Mouse (Mus musculus) heart, embryonic 11.5 days (tissue): ENCODE measurements around the gene D630003M21Rik. TPM values are rescaled to one million over a fixed set of nuclear protein-coding genes. Genes with fewer than 3 reads are reported as not detected.

Experiments used
- ATAC-seq: fragments of 200-750 bp; cut with Nextera tagmentation; replicated peaks from 2 replicates; pipeline ENCODE4 v1.8.0; 2017; ENCODE audit warnings: moderate library complexity; ENCODE audit not compliant: insufficient number of reproducible peaks, low FRiP score, low TSS enrichment
- H3K27ac ChIP-seq: fragments of 300-500 bp; sonication (generic); 2 replicates; pipeline ENCODE4 v1.5.1; 2014; ENCODE audit warnings: mild to moderate bottlenecking, low read depth, low read length
- H3K27me3 ChIP-seq: fragments of 300-500 bp; sonication (generic); 2 replicates; pipeline ENCODE4 v1.6.1; 2014; ENCODE audit warnings: mild to moderate bottlenecking, low read length, mixed read lengths; ENCODE audit not compliant: control insufficient read depth, insufficient read depth
- H3K36me3 ChIP-seq: fragments of 300-500 bp; sonication (generic); 2 replicates; pipeline ENCODE4 v1.6.1; 2014; ENCODE audit warnings: mild to moderate bottlenecking, low read length, moderate library complexity, mixed read lengths; ENCODE audit not compliant: control insufficient read depth, insufficient read depth
- H3K4me1 ChIP-seq: fragments of 300-500 bp; sonication (generic); 2 replicates; pipeline ENCODE4 v1.6.1; 2014; ENCODE audit warnings: low read length; ENCODE audit not compliant: control insufficient read depth, insufficient read depth
- H3K4me2 ChIP-seq: fragments of 300-500 bp; sonication (generic); 2 replicates; pipeline ENCODE4 v1.6.1; 2014; ENCODE audit warnings: mild to moderate bottlenecking, moderate library complexity
- H3K4me3 ChIP-seq: fragments of 300-500 bp; sonication (generic); 2 replicates; pipeline ENCODE4 v1.5.1; 2014; ENCODE audit warnings: low read depth, low read length
- H3K9ac ChIP-seq: fragments of 300-500 bp; sonication (generic); 2 replicates; pipeline ENCODE4 v1.6.1; 2014; ENCODE audit warnings: mild to moderate bottlenecking, low read depth, low read length, moderate library complexity
- H3K9me3 ChIP-seq: fragments of 300-500 bp; sonication (generic); replicated peaks from 2 replicates; pipeline ENCODE4 v1.6.1; 2016; ENCODE audit warnings: low read length; ENCODE audit not compliant: control insufficient read depth
- WGBS: fragments of 180-500 bp; shearing (Covaris S2); extraction: QIAGEN DNeasy Blood & Tissue Kit; methylation state at CpG from one replicate; pipeline ENCODE4 v1.1.7; 2014; ENCODE audit not compliant: insufficient replicate concordance; 5-methylcytosine and 5-hydroxymethylcytosine counted together
- polyA plus RNA-seq: library from polyadenylated mRNA; unstranded; fragments of >200 nt; fragmentation: Nextera tagmentation; extraction: Ambion mirVana; gene quantifications from 2 replicates; pipeline ENCODE4 v1.2.1, GENCODE M21; 2014

D630003M21Rik gene
- polyA plus RNA-seq, 1 experiment from 2014 or later = 0.57 TPM

GRCm38 (mm10) chr2:158175433-158175832, 53.6 kb downstream of the D630003M21Rik start:
- no peaks in the 10 kb centered on the region for H3K36me3 ChIP-seq
- no peak overlapping the region for H3K4me2 ChIP-seq
- H3K4me3 ChIP-seq = no peak overlapping the region
- H3K4me1 ChIP-seq = peaks cover 31% of the 10 kb centered on the region
- H3K27me3 ChIP-seq = no peaks in the 10 kb centered on the region
- no peak overlapping the region for H3K9ac ChIP-seq
- H3K27ac ChIP-seq = no peak overlapping the region
- H3K9me3 ChIP-seq = no peaks in the 10 kb centered on the region
- no peak for ATAC-seq
- WGBS = 22% methylated on average over 3 of the region's 3 CpGs

DNA sequence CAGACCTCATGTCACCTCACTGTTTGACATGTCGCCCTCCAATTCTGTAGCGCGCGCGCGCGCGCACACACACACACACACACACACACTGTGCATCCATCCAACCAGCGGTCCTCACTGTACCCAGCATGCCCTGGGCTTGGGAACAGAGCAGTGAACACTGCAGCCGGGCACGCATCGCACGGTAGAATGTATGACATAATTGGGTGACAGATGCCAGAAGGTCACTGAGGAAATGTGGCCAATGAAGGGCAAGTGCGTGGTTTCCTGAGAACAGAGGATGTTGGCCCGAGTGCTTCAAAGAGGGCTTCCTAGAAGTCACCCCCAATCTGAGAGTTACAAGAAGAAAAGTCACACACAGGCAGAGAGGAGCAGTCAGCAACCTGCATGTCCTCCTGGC, 54.1 kb downstream of the D630003M21Rik start:
- no peak overlapping the region for H3K4me3 ChIP-seq
- H3K27ac ChIP-seq = no peak overlapping the region
- ATAC-seq = 0 out of 2 replicates have a peak, but pooled peaks have one; percentile 12
- H3K27me3 ChIP-seq = no peaks in the 10 kb centered on the region
- H3K36me3 ChIP-seq = no peaks in the 10 kb centered on the region
- 83% methylated on average over 15 of the region's 15 CpGs for WGBS
- no peak overlapping the region for H3K4me2 ChIP-seq
- peaks cover 29% of the 10 kb centered on the region for H3K4me1 ChIP-seq
- H3K9ac ChIP-seq = no peak overlapping the region
- H3K9me3 ChIP-seq = no peaks in the 10 kb centered on the region

GRCm38 (mm10) chr2:158174438-158174837, 54.6 kb downstream of the D630003M21Rik start:
- no peaks in the 10 kb centered on the region for H3K27me3 ChIP-seq
- WGBS = 66% methylated on average over 5 of the region's 5 CpGs
- H3K4me2 ChIP-seq = no peak overlapping the region
- H3K4me1 ChIP-seq = peaks cover 27% of the 10 kb centered on the region
- no peak overlapping the region for H3K27ac ChIP-seq
- no peak overlapping the region for H3K9ac ChIP-seq
- no peak for ATAC-seq
- H3K9me3 ChIP-seq = no peaks in the 10 kb centered on the region
- H3K36me3 ChIP-seq = no peaks in the 10 kb centered on the region
- no peak overlapping the region for H3K4me3 ChIP-seq

- Histone ChIP-seq H3K27me3 (no peaks in the 10 kb centered on the region), H3K9me3 (no peaks in the 10 kb centered on the region), H3K4me3 (no peak overlapping the region), H3K36me3 (no peaks in the 10 kb centered on the region), H3K4me1 (peaks cover 35% of the 10 kb centered on the region), H3K9ac (no peak overlapping the region), H3K27ac (no peak overlapping the region), H3K4me2 (no peak overlapping the region)
- no peak for ATAC-seq
- 70% methylated on average over 2 of the region's 2 CpGs for WGBS
Observed at GRCm38 (mm10) chr2:158170394-158170793, 58.6 kb downstream of the D630003M21Rik start.

- WGBS = 74% methylated on average over 7 of the region's 7 CpGs
- no peaks in the 10 kb centered on the region for H3K9me3 ChIP-seq
- H3K4me3 ChIP-seq = no peak overlapping the region
- H3K9ac ChIP-seq = no peak overlapping the region
- H3K27me3 ChIP-seq = no peaks in the 10 kb centered on the region
- no peak overlapping the region for H3K27ac ChIP-seq
- no peaks in the 10 kb centered on the region for H3K36me3 ChIP-seq
- peaks cover 29% of the 10 kb centered on the region for H3K4me1 ChIP-seq
- ATAC-seq = no peak
- no peak overlapping the region for H3K4me2 ChIP-seq
Observed at GRCm38 (mm10) chr2:158169771-158170170, 59.3 kb downstream of the D630003M21Rik start.

- Histone ChIP-seq H3K9me3 (no peaks in the 10 kb centered on the region), H3K4me1 (peaks cover 28% of the 10 kb centered on the region), H3K27me3 (no peaks in the 10 kb centered on the region), H3K9ac (no peak overlapping the region), H3K4me3 (no peak overlapping the region), H3K36me3 (no peaks in the 10 kb centered on the region), H3K27ac (peak overlapping the region; percentile 15; the same call in 1 of the 2 replicates), H3K4me2 (no peak overlapping the region)
- WGBS = 62% methylated on average over 6 of the region's 6 CpGs
- no peak for ATAC-seq
Observed at GRCm38 (mm10) chr2:158169351-158169750, 59.7 kb downstream of the D630003M21Rik start.

DNA sequence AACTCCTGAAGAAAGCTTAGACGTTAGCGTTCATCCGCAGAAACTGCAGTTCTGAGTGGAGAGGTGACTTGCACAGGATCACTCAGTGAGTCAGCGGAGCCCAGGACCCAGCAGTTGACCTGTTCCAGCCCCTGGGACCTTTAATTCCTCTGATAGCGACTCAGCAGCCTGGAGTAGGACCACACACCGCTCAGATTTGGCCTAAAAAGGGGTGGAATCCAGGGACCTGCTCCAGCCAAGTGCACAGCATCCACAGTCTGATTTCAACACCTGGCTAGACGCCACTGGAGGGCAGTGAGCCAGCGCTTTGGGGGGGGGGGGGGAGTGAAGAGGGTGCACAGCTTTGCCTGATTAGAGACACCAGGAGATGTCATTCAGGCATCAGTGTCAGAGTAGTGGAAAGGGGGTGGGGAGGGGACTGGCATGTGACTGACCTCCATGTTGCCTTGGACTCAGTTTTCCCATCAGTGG, 60.2 kb downstream of the D630003M21Rik start:
- Histone ChIP-seq H3K4me2 (no peak overlapping the region), H3K9ac (no peak overlapping the region), H3K4me1 (peaks cover 27% of the 10 kb centered on the region), H3K27ac (peak overlapping the region; percentile 68; the same call in 1 of the 2 replicates), H3K27me3 (no peaks in the 10 kb centered on the region), H3K9me3 (no peaks in the 10 kb centered on the region), H3K36me3 (no peaks in the 10 kb centered on the region), H3K4me3 (no peak overlapping the region)
- 27% methylated on average over 8 of the region's 8 CpGs for WGBS
- ATAC-seq = peak; percentile 46

DNA sequence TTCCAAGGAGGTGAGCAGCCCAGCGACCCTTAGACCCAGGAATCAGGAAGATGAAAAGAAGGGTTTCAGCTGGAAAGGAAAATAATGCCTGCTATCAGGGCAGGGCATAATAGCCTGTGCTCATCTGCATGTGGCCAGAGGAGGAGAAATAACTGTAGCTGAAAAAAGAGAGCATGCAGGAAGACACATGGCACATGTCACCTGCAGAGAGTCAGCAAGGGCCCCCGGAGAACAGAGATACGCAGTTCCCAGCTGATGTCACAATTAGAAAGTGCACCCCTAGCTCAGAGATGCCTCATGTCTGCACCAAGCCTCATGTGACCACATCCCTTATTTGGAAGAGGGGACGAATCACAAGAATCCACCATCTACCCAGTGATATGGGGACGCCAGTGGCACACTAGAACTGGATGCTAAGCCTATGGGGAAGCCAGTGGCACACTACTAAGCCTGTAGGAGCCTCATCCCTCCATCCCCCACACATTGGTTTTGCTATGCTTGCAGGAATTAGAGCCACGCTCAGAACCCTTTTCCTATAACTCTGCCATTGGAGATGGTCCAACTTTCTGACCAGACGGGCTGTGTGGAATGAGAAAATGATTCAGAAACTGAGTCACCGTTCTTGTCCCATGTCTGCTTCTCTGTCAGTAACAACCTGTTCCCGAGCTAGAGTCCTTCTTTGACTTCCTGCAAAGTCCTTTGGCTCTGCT, 61.4 kb downstream of the D630003M21Rik start:
- H3K4me2 ChIP-seq = no peak overlapping the region
- H3K9me3 ChIP-seq = no peaks in the 10 kb centered on the region
- ATAC-seq = no peak
- no peak overlapping the region for H3K27ac ChIP-seq
- H3K9ac ChIP-seq = no peak overlapping the region
- no peaks in the 10 kb centered on the region for H3K27me3 ChIP-seq
- 46% methylated on average over 9 of the region's 9 CpGs for WGBS
- no peak overlapping the region for H3K4me3 ChIP-seq
- peaks cover 27% of the 10 kb centered on the region for H3K4me1 ChIP-seq
- H3K36me3 ChIP-seq = no peaks in the 10 kb centered on the region

DNA sequence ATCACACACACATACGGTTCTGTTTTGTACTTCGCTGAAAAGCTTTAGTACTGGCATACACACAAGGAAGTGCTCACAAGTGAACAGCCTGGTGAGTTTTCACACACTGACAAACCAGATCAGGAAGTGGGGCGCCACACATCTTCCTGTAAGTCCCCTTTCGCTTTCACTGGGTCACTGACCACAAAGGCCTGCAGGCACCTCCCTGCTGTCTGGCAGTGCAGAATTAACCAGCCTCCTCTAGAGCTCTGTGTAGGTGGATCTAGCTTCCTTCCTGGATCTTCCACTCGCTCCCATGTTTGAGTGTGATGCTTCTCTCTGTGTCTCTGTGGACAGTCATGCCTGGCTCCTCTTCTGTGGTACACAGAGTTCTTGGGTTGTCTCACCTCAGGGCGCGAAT, 62.4 kb downstream of the D630003M21Rik start:
- Histone ChIP-seq H3K9ac (no peak overlapping the region), H3K36me3 (no peaks in the 10 kb centered on the region), H3K27ac (no peak overlapping the region), H3K4me3 (no peak overlapping the region), H3K9me3 (no peaks in the 10 kb centered on the region), H3K4me2 (no peak overlapping the region), H3K4me1 (peaks cover 27% of the 10 kb centered on the region), H3K27me3 (no peaks in the 10 kb centered on the region)
- 65% methylated on average over 7 of the region's 7 CpGs for WGBS
- no peak for ATAC-seq
